Comparison of ENCODE assay signal across 12 mouse cellular contexts in genomic region chr15:86105345-86105697, GRCm38 (mm10). TPM values are rescaled to one million over a fixed set of nuclear protein-coding genes. Genes with fewer than 3 reads are reported as not detected.
DNase-seq lines count a peak whose midpoint lies in the region; ATAC-seq and TF ChIP-seq lines count a peak whose summit lies in the region.
"Had no signal": no experiment of that assay in that cellular context is flagged by ENCODE, and none has a peak within 500 bp of the region (broad histone marks: within the 10 kb centered on the region; RNA-seq: fewer than 3 reads in every experiment).

No protein-coding gene starts in this region.

- H3K4me1 ChIP-seq in G1E (ENCODE audit: insufficient read depth, low read depth, low read length), result peaks cover 97% of the 10 kb centered on the region
- peaks cover 73% of the 10 kb centered on the region for H3K4me1 ChIP-seq in heart, embryonic 15.5 days (replicated peaks)
- peaks cover 54% of the 10 kb centered on the region for H3K4me1 ChIP-seq in liver, postnatal 0 days (ENCODE audit: insufficient read depth)

- intact Hi-C loops in gastrocnemius, adult 2 months (cut with DNase I), result no loop called here

- TF ChIP-seq CTCF in gastrocnemius, adult 2 months (IDR thresholded peaks at IDR 0.05), result no peak
- no peak for TF ChIP-seq CTCF in G1E (IDR thresholded peaks at IDR 0.05; ENCODE audit: low read depth, low read length)
- no peak for TF ChIP-seq CTCF in liver, postnatal 0 days (IDR thresholded peaks at IDR 0.05; ENCODE audit: low read depth)

- TF ChIP-seq EP300 in liver, postnatal 0 days (IDR thresholded peaks at IDR 0.05; ENCODE audit: low read depth), result peak; percentile 94

- 0 out of 2 replicates have a peak overlapping the region, but pooled peaks have one; percentile 8 for H3K4me2 ChIP-seq in heart, embryonic 15.5 days
- H3K4me2 ChIP-seq in liver, postnatal 0 days (ENCODE audit: low read depth, low read length), result peak overlapping the region; percentile 48
- H3K4me2 ChIP-seq: hindbrain, embryonic 14.5 days; midbrain, embryonic 13.5 days; neural tube, embryonic 15.5 days had no signal

- peak; percentile 78 for ATAC-seq in G1E (ENCODE audit: extremely low read depth, insufficient number of reproducible peaks, low FRiP score, poor library complexity, severe bottlenecking)
- 0 out of 2 replicates have a peak, but pooled peaks have one; percentile 16 for ATAC-seq in heart, embryonic 15.5 days (replicated peaks; ENCODE audit: insufficient number of reproducible peaks, insufficient read depth, low FRiP score, low read depth)
- ATAC-seq in liver, postnatal 0 days, result peak; percentile 95
- ATAC-seq: midbrain, embryonic 13.5 days had no signal

- no peaks in the 10 kb centered on the region for H3K9me3 ChIP-seq in G1E (replicated peaks)
- no peaks in the 10 kb centered on the region for H3K9me3 ChIP-seq in heart, embryonic 15.5 days (replicated peaks)
- H3K9me3 ChIP-seq in liver, postnatal 0 days (ENCODE audit: low read length), result no peaks in the 10 kb centered on the region
- H3K9me3 ChIP-seq: midbrain, embryonic 13.5 days; neural tube, embryonic 15.5 days had no signal

- peak overlapping the region; percentile 60 for H3K27ac ChIP-seq in gastrocnemius, adult 2 months
- peak overlapping the region; percentile 85 for H3K27ac ChIP-seq in heart, embryonic 15.5 days
- H3K27ac ChIP-seq in liver, postnatal 0 days (ENCODE audit: low read depth), result peak overlapping the region; percentile 97
- H3K27ac ChIP-seq: hindbrain, embryonic 14.5 days; midbrain, embryonic 13.5 days; neural tube, embryonic 15.5 days had no signal

- H3K36me3 ChIP-seq in G1E (replicated peaks), result peaks cover 90% of the 10 kb centered on the region
- H3K36me3 ChIP-seq in heart, embryonic 15.5 days, result peaks cover 17% of the 10 kb centered on the region; the same call in 1 of the 2 replicates
- H3K36me3 ChIP-seq in liver, postnatal 0 days (replicated peaks; ENCODE audit: insufficient read depth, low read length), result peaks cover 12% of the 10 kb centered on the region

- H3K4me3 ChIP-seq in gastrocnemius, adult 2 months, result no peak overlapping the region
- H3K4me3 ChIP-seq in G1E (ENCODE audit: low read depth, low read length), result no peak overlapping the region; the same call in 1 of the 2 replicates
- no peak overlapping the region for H3K4me3 ChIP-seq in heart, embryonic 15.5 days
- no peak overlapping the region for H3K4me3 ChIP-seq in liver, postnatal 0 days (ENCODE audit: low read depth, low read length)
- H3K4me3 ChIP-seq: midbrain, embryonic 13.5 days; neural tube, embryonic 15.5 days had no signal

- DNase-seq in gastrocnemius, adult 2 months, result no peak
- DNase-seq in gastrocnemius, adult 8-10 months (ENCODE audit: low spot score in 2 of 2), result no peak
- peak; percentile 72 for DNase-seq in G1E (ENCODE audit: low spot score)
- DNase-seq in liver, postnatal 0 days, result peak; percentile 76
- no peak for DNase-seq in urinary bladder, postnatal 10 days (ENCODE audit: low spot score)
- DNase-seq in testis, postnatal 10 days (ENCODE audit: low spot score), result no peak
- DNase-seq in natural killer cell, adult 2 months (ENCODE audit: low spot score in 2 of 2), result no peak
- DNase-seq: layer of hippocampus, postnatal 36 days had no signal

- WGBS in heart, embryonic 15.5 days, result 44% methylated on average over 7 of the region's 7 CpGs
- 58% methylated on average over 7 of the region's 7 CpGs for WGBS in liver, postnatal 0 days (ENCODE audit: insufficient replicate concordance)

- no peaks in the 10 kb centered on the region for H3K27me3 ChIP-seq in G1E (ENCODE audit: insufficient read depth, low read length)
- no peaks in the 10 kb centered on the region for H3K27me3 ChIP-seq in heart, embryonic 15.5 days
- no peaks in the 10 kb centered on the region for H3K27me3 ChIP-seq in liver, postnatal 0 days (ENCODE audit: insufficient read depth, low read length)
- H3K27me3 ChIP-seq: midbrain, embryonic 13.5 days; neural tube, embryonic 15.5 days had no signal

- H3K9ac ChIP-seq in heart, embryonic 15.5 days, result no peak overlapping the region
- H3K9ac ChIP-seq in liver, postnatal 0 days (replicated peaks), result peak overlapping the region; percentile 54; the same call in 1 of the 2 replicates
- H3K9ac ChIP-seq: hindbrain, embryonic 14.5 days; midbrain, embryonic 13.5 days; neural tube, embryonic 15.5 days had no signal

RNA-seq across cellular contexts. Expression of gene Gramd4, which starts 47.8 kb away (rescaled TPM):
- 10 to 100 TPM in 1 of 2 experiments, 1 to 10 TPM in 1; 5.8 to 11.4 TPM for total RNA-seq in gastrocnemius, adult 2 months (2021)
- total RNA-seq in gastrocnemius, adult 8-10 months (2022), result 1 to 10 TPM; 5.8 to 9.2 (median 8.1) TPM
- 23.2 and 23.6 TPM in 2 replicates for total RNA-seq in G1E (2014; fragmentation: Nextera tagmentation)
- 55.4 and 56.8 TPM in 2 replicates for total RNA-seq in G1E (2017)
- 33.4 and 35.2 TPM in 2 replicates for polyA plus RNA-seq in G1E (2012)
- polyA plus RNA-seq in heart, embryonic 15.5 days (2015; fragmentation: Nextera tagmentation; extraction: Ambion mirVana), result 16.9 and 19.5 TPM in 2 replicates
- 3.2 and 3.7 TPM in 2 replicates for polyA plus RNA-seq in liver, postnatal 0 days (2015; fragmentation: Nextera tagmentation; extraction: Ambion mirVana)

Comparison
In these comparisons a context has a peak if more than half of its experiments do, and no peak if none do; other contexts are left out.
1. DNase-seq: peak in G1E (single experiment) and liver, postnatal 0 days (single experiment); none in gastrocnemius, adult 2 months (single experiment), gastrocnemius, adult 8-10 months (0 of 2), urinary bladder, postnatal 10 days (single experiment), testis, postnatal 10 days (single experiment) and natural killer cell, adult 2 months (0 of 2).
2. ATAC-seq: peak in every context shown above with its lines; median percentile 95 in liver, postnatal 0 days; 78 in G1E; 16 in heart, embryonic 15.5 days.
3. Peak in every context shown above with its lines, with median percentiles within 50 percentile points of each other: H3K27ac ChIP-seq.